Mouse (Mus musculus) CH12.LX (cell line): ENCODE measurements around the gene Vsir. TPM values are rescaled to one million over a fixed set of nuclear protein-coding genes. Genes with fewer than 3 reads are reported as not detected.

Source experiments
- DNase-seq: peaks from one replicate; pipeline ENCODE4 v3.0.0-alpha.2; 2013; ENCODE audit errors: extremely low read depth
- H3K27ac ChIP-seq: 2 replicates; pipeline ENCODE4 v1.5.1; 2012; ENCODE audit warnings: low read depth, mild to moderate bottlenecking, control low read depth, moderate library complexity; ENCODE audit not compliant: insufficient read depth
- H3K27me3 ChIP-seq: replicated peaks from 2 replicates; pipeline ENCODE3; 2012; ENCODE audit warnings: inconsistent platforms
- H3K36me3 ChIP-seq, 2 experiments: replicated peaks in 1 of 2; 2 replicates each; pipeline versions ENCODE3 to v1.6.1; 2012; ENCODE audit warnings: inconsistent platforms in 1 of 2, low read length in 1 of 2, mild to moderate bottlenecking in 1 of 2, mixed read lengths in 1 of 2, moderate library complexity in 1 of 2; ENCODE audit not compliant: control insufficient read depth in 1 of 2, insufficient read depth in 1 of 2
- H3K4me1 ChIP-seq, 2 experiments: 2 replicates each; pipeline ENCODE4 v1.6.1; 2012; ENCODE audit warnings: inconsistent platforms in 1 of 2, moderate library complexity in 1 of 2; ENCODE audit not compliant: insufficient read depth in 2 of 2, control insufficient read depth in 1 of 2
- H3K4me2 ChIP-seq: 2 replicates; pipeline ENCODE4 v1.6.1; 2012; ENCODE audit warnings: low read depth, mild to moderate bottlenecking, control low read depth; ENCODE audit not compliant: poor library complexity, insufficient read depth, severe bottlenecking
- H3K4me3 ChIP-seq, 3 experiments: fragments of 150-350 bp in 1 of 3; sonication (generic) in 1 of 3; replicated peaks in 1 of 3; 2 replicates each; pipeline versions ENCODE3 to v1.5.1; 2011 to 2012; ENCODE audit warnings: low read depth in 2 of 3, low read length in 2 of 3, mild to moderate bottlenecking in 2 of 3, moderate library complexity in 2 of 3, control low read depth in 1 of 3, improper control_type of control experiment in 1 of 3, inconsistent platforms in 1 of 3, mixed read lengths in 1 of 3; ENCODE audit not compliant: poor library complexity in 1 of 3
- H3K79me2 ChIP-seq: replicated peaks from 2 replicates; pipeline ENCODE4 v1.6.1; 2012; ENCODE audit warnings: mild to moderate bottlenecking, moderate library complexity; ENCODE audit not compliant: control insufficient read depth, poor library complexity, insufficient read depth, severe bottlenecking; ENCODE audit errors: extremely low read depth
- H3K9ac ChIP-seq: 2 replicates; pipeline ENCODE4 v1.6.1; 2012; ENCODE audit warnings: low read depth, mild to moderate bottlenecking, control low read depth, moderate library complexity; ENCODE audit not compliant: insufficient read depth
- H3K9me3 ChIP-seq: replicated peaks from 2 replicates; pipeline ENCODE3; 2012; ENCODE audit warnings: low read length, inconsistent platforms, mixed read lengths
- BHLHE40 ChIP-seq: IDR thresholded peaks from 2 replicates; pipeline ENCODE4 v1.6.1; 2011; ENCODE audit warnings: mild to moderate bottlenecking, low read depth, low read length, improper control_type of control experiment
- CHD1 ChIP-seq: IDR thresholded peaks from 2 replicates; pipeline ENCODE4 v1.6.1; 2012; ENCODE audit warnings: low read depth, low read length, improper control_type of control experiment, inconsistent platforms
- CHD2 ChIP-seq: IDR thresholded peaks from 2 replicates; pipeline ENCODE4 v1.6.1; 2011; ENCODE audit warnings: low read length, improper control_type of control experiment
- CTCF ChIP-seq, 2 experiments: IDR thresholded peaks in 1 of 2; conservative IDR thresholded peaks in 1 of 2; 2 replicates each; pipeline ENCODE4 v1.5.1; 2011 to 2012; ENCODE audit warnings: low read depth in 2 of 2, low read length in 2 of 2, improper control_type of control experiment in 1 of 2, inconsistent platforms in 1 of 2, mild to moderate bottlenecking in 1 of 2, moderate library complexity in 1 of 2
- ETS1 ChIP-seq: conservative IDR thresholded peaks from 2 replicates; pipeline ENCODE4 v1.6.1; 2012; ENCODE audit warnings: low read depth, mild to moderate bottlenecking, inconsistent platforms, low read length, improper control_type of control experiment, moderate library complexity
- IRF4 ChIP-seq: IDR thresholded peaks from 2 replicates; pipeline ENCODE4 v1.6.1; 2014; ENCODE audit warnings: low read depth, mild to moderate bottlenecking, inconsistent platforms, low read length, improper control_type of control experiment
- JUN ChIP-seq: IDR thresholded peaks from 2 replicates; pipeline ENCODE4 v1.6.1; 2011; ENCODE audit warnings: low read depth, mild to moderate bottlenecking, low read length, improper control_type of control experiment, moderate library complexity; ENCODE audit not compliant: insufficient read depth
- MXI1 ChIP-seq: IDR thresholded peaks from 2 replicates; pipeline ENCODE4 v1.6.1; 2011; ENCODE audit warnings: mild to moderate bottlenecking, low read depth, low read length, improper control_type of control experiment
- NELFE ChIP-seq: IDR thresholded peaks from 2 replicates; pipeline ENCODE4 v1.6.1; 2011; ENCODE audit warnings: low read depth, low read length, improper control_type of control experiment
- NRF1 ChIP-seq: IDR thresholded peaks from 2 replicates; pipeline ENCODE4 v1.6.1; 2014; ENCODE audit warnings: low read depth, mild to moderate bottlenecking, inconsistent platforms, low read length, improper control_type of control experiment, moderate library complexity
- POLR2AphosphoS2 ChIP-seq: IDR thresholded peaks from 2 replicates; pipeline ENCODE4 v1.6.1; 2011; ENCODE audit warnings: low read depth, low read length, improper control_type of control experiment
- RAD21 ChIP-seq: IDR thresholded peaks from 2 replicates; pipeline ENCODE4 v1.6.1; 2011; ENCODE audit warnings: low read depth, mild to moderate bottlenecking, low read length, improper control_type of control experiment, moderate library complexity
- SIN3A ChIP-seq: IDR thresholded peaks from 2 replicates; pipeline ENCODE4 v1.6.1; 2012; ENCODE audit warnings: low read length, improper control_type of control experiment, inconsistent platforms
- SMC3 ChIP-seq: IDR thresholded peaks from 2 replicates; pipeline ENCODE4 v1.6.1; 2011; ENCODE audit warnings: low read depth, low read length, improper control_type of control experiment
- TCF12 ChIP-seq: IDR thresholded peaks from 2 replicates; pipeline ENCODE4 v1.6.1; 2014; ENCODE audit warnings: low read depth, mild to moderate bottlenecking, inconsistent platforms, low read length, improper control_type of control experiment
- USF1 ChIP-seq: IDR thresholded peaks from 2 replicates; pipeline ENCODE4 v1.6.1; 2014; ENCODE audit warnings: low read depth, mild to moderate bottlenecking, inconsistent platforms, low read length, improper control_type of control experiment
- USF2 ChIP-seq: conservative IDR thresholded peaks from 2 replicates; pipeline ENCODE4 v1.6.1; 2011; ENCODE audit warnings: low read depth, low read length, improper control_type of control experiment
- ZC3H11A ChIP-seq: IDR thresholded peaks from 2 replicates; pipeline ENCODE4 v1.6.1; 2012; ENCODE audit warnings: low read depth, mild to moderate bottlenecking, inconsistent platforms, low read length, improper control_type of control experiment
- ZMIZ1 ChIP-seq: IDR thresholded peaks from 2 replicates; pipeline ENCODE4 v1.6.1; 2012; ENCODE audit warnings: low read depth, mild to moderate bottlenecking, inconsistent platforms, low read length, improper control_type of control experiment
- ZNF384 ChIP-seq: IDR thresholded peaks from 2 replicates; pipeline ENCODE4 v1.6.1; 2012; ENCODE audit warnings: low read depth, low read length, improper control_type of control experiment, inconsistent platforms
- dilution Hi-C: fragments of 300-500 bp; cut with MboI; formaldehyde crosslinking; loops from 2 replicates; pipeline ENCODE4 v1.14.3; 2020; ENCODE audit warnings: low sequenced_read_pairs; ENCODE audit not compliant: extremely low pct_unique_long_range_greater_than_20kb, extremely low pct_ligation_motif_present
- in situ Hi-C: fragments of 300-500 bp; cut with MboI; formaldehyde crosslinking; loops from 3 replicates; pipeline ENCODE4 v1.14.3; 2019; ENCODE audit warnings: low sequenced_read_pairs, low pct_ligation_motif_present, low pct_unique_long_range_greater_than_20kb, mixed read lengths
- polyA plus RNA-seq: library from polyadenylated mRNA; unstranded; fragments of >175 nt; gene quantifications from 2 replicates; pipeline ENCODE4 v1.2.1, GENCODE M21; 2012; ENCODE audit warnings: low read depth; ENCODE audit not compliant: insufficient read length
- total RNA-seq, 2 experiments: library from RNA; depleted of rRNA; stranded (reverse); fragments of 300-350 nt in 1 of 2; fragments of >200 nt in 1 of 2; gene quantifications; 2 replicates each; pipeline ENCODE4 v1.2.3; 2012 to 2014

Gene Vsir
- total and polyA plus RNA-seq, 3 experiments: 4.7 to 9.5 (median 5.5) TPM

- Histone ChIP-seq H3K79me2 (no peaks in the 10 kb centered on the region), H3K9ac (no peak overlapping the region), H3K4me2 (no peak overlapping the region), H3K27ac (no peak overlapping the region), H3K36me3 (no peaks in the 10 kb centered on the region), H3K9me3 (no peaks in the 10 kb centered on the region), H3K4me1 (no peaks in the 10 kb centered on the region), H3K27me3 (peaks cover 29% of the 10 kb centered on the region), H3K4me3 (no peak overlapping the region)
- no peak for TF ChIP-seq RAD21
- no peak for TF ChIP-seq POLR2AphosphoS2
- no peak for TF ChIP-seq USF1
- TF ChIP-seq MXI1: no peak
- no peak for TF ChIP-seq ZNF384
- TF ChIP-seq SIN3A: no peak
- no peak for TF ChIP-seq CHD2
- no peak for TF ChIP-seq USF2
- no peak for TF ChIP-seq CHD1
- dilution Hi-C loops: no loop called here
- DNase-seq: no peak
- in situ Hi-C loops: no loop called here
These were observed 59.0 kb downstream of the Vsir start for GRCm38 (mm10) chr10:60405460-60406177.

- DNase-seq: peak; percentile 64
- no peak for TF ChIP-seq ZMIZ1
- no peak for TF ChIP-seq USF2
- peak; percentile 94 to 99 for TF ChIP-seq CTCF (conservative IDR thresholded peaks at IDR 0.05 in 1 of 2, IDR thresholded peaks at IDR 0.05 in 1 of 2; ENCODE audit: low read depth in 2 of 2, low read length in 2 of 2)
- TF ChIP-seq NRF1: no peak
- TF ChIP-seq BHLHE40: no peak
- TF ChIP-seq JUN: no peak
- no peak for TF ChIP-seq ETS1
- peak; percentile 76 for TF ChIP-seq ZC3H11A
- peak; percentile 95 for TF ChIP-seq SMC3
- peak; percentile 94 for TF ChIP-seq RAD21
- no peak; the same call in 1 of the 2 replicates for TF ChIP-seq NELFE
- TF ChIP-seq IRF4: peak; percentile 27; the same call in 1 of the 2 replicates
- no peak for TF ChIP-seq TCF12
- in situ Hi-C loops (no loop called here), dilution Hi-C loops (no loop called here)
- Histone ChIP-seq H3K4me3 (no peak overlapping the region), H3K4me2 (no peak overlapping the region), H3K9ac (no peak overlapping the region), H3K27ac (no peak overlapping the region), H3K27me3 (peaks cover 29% of the 10 kb centered on the region), H3K36me3 (no peaks in the 10 kb centered on the region), H3K9me3 (no peaks in the 10 kb centered on the region), H3K4me1 (peaks cover 0 to 9% of the 10 kb centered on the region in 2 experiments; a peak in 2 of 4 replicates), H3K79me2 (no peaks in the 10 kb centered on the region)
These were observed 61.2 kb downstream of the Vsir start for GRCm38 (mm10) chr10:60407831-60408230.
